Mouse (Mus musculus) adrenal gland, adult 8-10 months (tissue): ENCODE data around the gene Enpep. TPM values are rescaled to one million over a fixed set of nuclear protein-coding genes. Genes with fewer than 3 reads are reported as not detected.

Source experiments
- DNase-seq: peaks from one replicate; pipeline ENCODE4 v3.0.0; 2022
- total RNA-seq, 4 experiments: library from RNA; stranded (reverse); gene quantifications; 2 replicates each; pipeline ENCODE4 v1.2.4; 2022

The Enpep gene
- total RNA-seq, 4 experiments from 2014 or later = 11.5 to 20.7 (median 16.1) TPM

GRCm38 (mm10) chr3:129238010-129238409 lies 94.5 kb downstream of the Enpep start:
- DNase-seq = no peak

DNA sequence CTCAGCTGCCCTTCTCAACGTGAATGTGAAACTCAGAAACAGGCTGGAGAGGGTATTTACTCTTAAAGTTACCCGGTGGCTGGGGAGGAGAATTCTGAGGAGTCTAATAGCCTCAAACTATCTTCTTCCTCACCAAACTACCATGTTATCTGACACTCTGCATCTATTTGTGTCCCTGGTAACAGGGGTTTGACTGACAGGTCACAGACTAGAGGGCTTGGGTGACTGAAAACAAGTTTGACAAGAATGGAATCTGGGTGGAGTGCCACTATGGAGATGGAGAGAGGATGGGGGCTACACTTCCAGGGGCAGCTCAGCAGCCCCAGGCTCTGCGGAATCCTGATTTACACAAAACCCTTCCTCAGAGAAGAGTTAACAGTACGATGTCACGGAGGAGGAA lies 105.2 kb downstream of the Enpep start:
- no peak for DNase-seq

DNA sequence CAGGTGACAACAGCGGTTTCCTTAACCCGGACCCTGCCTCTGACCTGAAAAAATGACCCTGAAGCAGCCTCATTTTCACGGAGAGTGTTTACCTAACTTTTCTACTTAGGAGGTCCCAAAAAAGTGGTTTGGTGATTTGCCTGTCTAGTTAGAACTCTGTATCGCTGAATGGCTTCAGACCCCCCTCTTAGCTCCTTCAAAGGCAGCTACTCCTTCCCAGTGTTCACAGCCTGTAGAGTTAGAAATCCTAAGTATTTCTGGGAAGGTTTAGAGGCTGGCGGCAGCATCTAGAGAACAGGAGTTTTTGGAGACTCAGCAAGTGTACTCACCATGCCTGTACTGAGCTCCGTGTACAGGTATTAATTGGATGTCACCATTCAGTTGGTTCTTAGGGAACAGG lies 105.8 kb downstream of the Enpep start:
- DNase-seq = no peak

- DNase-seq = no peak
These were observed 106.8 kb downstream of the Enpep start for GRCm38 (mm10) chr3:129225577-129226289.

GRCm38 (mm10) chr3:129224806-129225576 lies 107.5 kb downstream of the Enpep start:
- DNase-seq = no peak

DNA sequence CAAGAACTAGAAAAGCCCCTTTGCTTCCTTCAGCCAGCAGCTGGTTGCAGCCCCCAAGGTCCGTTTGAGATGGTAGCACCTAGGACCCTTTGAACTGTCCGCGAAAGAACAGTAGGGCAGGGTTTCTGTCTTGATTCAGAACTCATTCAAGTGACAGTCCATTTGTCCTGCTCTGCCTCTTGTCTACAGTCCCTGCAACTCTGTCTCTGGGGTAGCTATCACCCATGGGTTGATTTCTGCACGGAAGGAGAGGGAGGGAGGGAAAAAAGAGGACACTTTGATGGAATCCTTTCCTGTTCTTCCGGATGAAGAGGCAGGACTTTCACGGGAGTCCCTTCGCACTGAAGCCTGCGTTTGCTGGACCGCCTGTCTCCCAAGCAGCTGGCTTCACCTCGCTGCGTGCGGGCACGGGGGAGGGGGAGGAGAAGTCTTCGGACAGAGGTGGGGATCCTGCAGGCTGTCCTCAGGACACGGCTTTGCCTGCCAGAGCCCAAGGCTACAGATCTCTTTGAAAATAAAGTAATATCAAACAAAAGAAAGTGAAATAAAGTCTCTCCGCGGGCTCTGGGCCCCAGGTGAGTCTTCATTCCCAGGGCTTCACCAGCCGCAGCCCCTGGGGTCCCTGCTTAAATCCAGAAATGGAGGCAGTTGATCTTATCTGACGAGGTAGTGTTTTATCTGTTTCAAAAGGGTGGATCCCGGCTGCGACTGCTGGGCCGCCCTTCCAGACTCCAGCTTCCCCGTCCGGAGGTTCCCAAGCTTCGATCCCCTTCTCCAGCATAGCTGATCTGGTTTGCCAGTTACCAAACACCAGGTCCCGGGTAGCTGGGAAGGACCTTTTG lies 108.3 kb downstream of the Enpep start:
- DNase-seq = no peak

- no peak for DNase-seq
These were observed 109.1 kb downstream of the Enpep start for GRCm38 (mm10) chr3:129223401-129223800.

GRCm38 (mm10) chr3:129222448-129223290 lies 109.9 kb downstream of the Enpep start:
- DNase-seq = no peak

- DNase-seq = no peak
These were observed 110.9 kb downstream of the Enpep start for GRCm38 (mm10) chr3:129221380-129222260.

- DNase-seq = no peak
These were observed 111.7 kb downstream of the Enpep start for GRCm38 (mm10) chr3:129220681-129221379.

DNA sequence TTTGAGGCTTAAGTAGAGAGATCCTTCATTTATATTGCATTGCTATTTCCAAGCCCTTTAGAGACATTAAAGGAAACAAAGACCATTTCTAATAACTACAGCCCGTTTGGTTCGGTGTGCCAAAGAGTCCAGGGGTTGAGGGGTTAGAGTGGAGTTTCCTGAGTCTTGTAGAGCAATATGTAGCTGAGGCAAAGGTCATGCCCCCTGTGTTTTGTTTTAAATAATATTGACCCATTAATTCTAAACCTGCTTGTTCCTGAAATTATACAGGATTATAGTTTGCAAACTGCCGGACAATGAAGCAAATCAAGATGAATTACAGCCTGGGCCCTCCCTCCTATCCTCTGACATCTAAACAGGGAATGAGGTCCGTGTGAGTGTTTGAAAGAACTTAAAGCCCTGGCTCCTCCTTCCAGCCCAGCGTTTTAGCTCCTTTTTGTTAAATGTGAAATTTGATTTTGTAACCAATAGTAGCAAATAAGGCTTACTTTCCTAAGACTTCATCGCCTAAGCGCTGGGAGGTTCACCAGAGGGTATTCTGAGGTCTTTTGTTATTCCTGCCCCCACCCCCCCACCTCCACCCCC lies 112.3 kb downstream of the Enpep start:
- DNase-seq = no peak

Other genes with a start within 250 kb of the Enpep start
- gene Pitx2, start 132.8 kb downstream of the Enpep start, total RNA-seq = under 1 TPM in 2 of 4 experiments, not detected in 2; 0.12 to 0.31 TPM
- gene Elovl6, start 199.6 kb upstream of the Enpep start, total RNA-seq = 10 to 100 TPM; 37.7 to 86.6 (median 48.4) TPM